Mouse (Mus musculus) MEL (cell line): ENCODE results near the gene Rpl4.

Experiments used
- CHD1 ChIP-seq: IDR thresholded peaks from 2 replicates; pipeline ENCODE4 v1.6.1; 2012; ENCODE audit warnings: low read depth, mild to moderate bottlenecking, inconsistent platforms, low read length, improper control_type of control experiment
- CTCF ChIP-seq, 3 experiments: IDR thresholded peaks in 2 of 3; conservative IDR thresholded peaks in 1 of 3; 2 replicates each; pipeline ENCODE4 v1.5.1; 2011 to 2012; ENCODE audit warnings: low read length in 3 of 3, low read depth in 2 of 3, mild to moderate bottlenecking in 2 of 3, improper control_type of control experiment in 1 of 3, inconsistent platforms in 1 of 3, mixed read lengths in 1 of 3, moderate library complexity in 1 of 3; ENCODE audit not compliant: control insufficient read depth in 1 of 3, insufficient read depth in 1 of 3, poor library complexity in 1 of 3, severe bottlenecking in 1 of 3
- EP300 ChIP-seq, 2 experiments: IDR thresholded peaks; 2 replicates each; pipeline ENCODE4 v1.6.1; 2011; ENCODE audit warnings: improper control_type of control experiment in 2 of 2, low read length in 2 of 2, low read depth in 1 of 2, mild to moderate bottlenecking in 1 of 2
- GATA1 ChIP-seq: IDR thresholded peaks from 2 replicates; pipeline ENCODE4 v1.6.1; 2011; ENCODE audit warnings: low read depth, low read length, improper control_type of control experiment
- HCFC1 ChIP-seq: IDR thresholded peaks from 2 replicates; pipeline ENCODE4 v1.6.1; 2012; ENCODE audit warnings: low read depth, mild to moderate bottlenecking, inconsistent platforms, low read length, improper control_type of control experiment, moderate library complexity
- MAFK ChIP-seq: IDR thresholded peaks from 2 replicates; pipeline ENCODE4 v1.6.1; 2011; ENCODE audit warnings: low read depth, mild to moderate bottlenecking, low read length, improper control_type of control experiment, borderline replicate concordance
- POLR2AphosphoS5 ChIP-seq: IDR thresholded peaks from 2 replicates; pipeline ENCODE4 v1.6.1; 2012; ENCODE audit warnings: low read depth, borderline replicate concordance, mild to moderate bottlenecking, inconsistent platforms, low read length, moderate library complexity, mixed read lengths
- TAL1 ChIP-seq: IDR thresholded peaks from 2 replicates; pipeline ENCODE4 v1.6.1; 2012; ENCODE audit warnings: mild to moderate bottlenecking, inconsistent platforms, low read length, moderate library complexity, mixed read lengths
- TCF12 ChIP-seq: IDR thresholded peaks from 2 replicates; pipeline ENCODE4 v1.6.1; 2014; ENCODE audit warnings: low read depth, mild to moderate bottlenecking, inconsistent platforms, low read length, improper control_type of control experiment, moderate library complexity

DNA sequence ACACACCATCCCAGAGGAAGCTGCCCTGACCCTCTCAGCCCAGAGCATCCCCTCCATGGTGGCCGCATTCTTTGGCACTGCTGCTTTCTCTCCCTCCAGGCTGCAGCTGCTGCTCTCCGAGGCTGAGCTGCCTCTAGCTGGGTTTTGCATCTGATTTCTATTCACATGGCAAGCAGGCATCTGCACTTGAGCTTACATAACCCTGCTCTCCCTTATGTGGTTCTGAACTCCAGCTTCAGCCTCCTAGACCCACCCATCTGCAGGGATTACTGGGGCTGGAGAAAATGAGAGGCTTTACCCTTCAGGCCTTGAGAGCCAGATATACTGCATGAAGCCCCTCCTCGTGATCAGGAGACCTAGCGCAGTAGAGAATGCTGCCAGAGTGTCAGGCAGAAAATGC lies 22.4 kb downstream of the Rpl4 start:
- no peak for TF ChIP-seq CTCF (IDR thresholded peaks at IDR 0.05 in 2 of 3, conservative IDR thresholded peaks at IDR 0.05 in 1 of 3; ENCODE audit: control insufficient read depth in 1 of 3, insufficient read depth in 1 of 3, low read depth in 2 of 3, low read length in 3 of 3, poor library complexity in 1 of 3, severe bottlenecking in 1 of 3)
- no peak for TF ChIP-seq HCFC1
- TF ChIP-seq EP300 (IDR thresholded peaks at IDR 0.05; ENCODE audit: low read depth in 1 of 2, low read length in 2 of 2) = no peak
- TF ChIP-seq POLR2AphosphoS5 = no peak
- TF ChIP-seq MAFK = no peak
- TF ChIP-seq TCF12 = no peak
- no peak for TF ChIP-seq CHD1
- TF ChIP-seq TAL1 = no peak
- TF ChIP-seq GATA1 = no peak
